8 mouse cellular contexts compared by ENCODE assay signal in genomic region chr10:80116563-80116926, GRCm38 (mm10). TPM values are rescaled to one million over a fixed set of nuclear protein-coding genes. Genes with fewer than 3 reads are reported as not detected.
DNase-seq lines count a peak whose midpoint lies in the region; ATAC-seq and TF ChIP-seq lines count a peak whose summit lies in the region.

No protein-coding gene starts in this region.

- peak overlapping the region; percentile 98 for H3K9ac ChIP-seq in ES-Bruce4 (ENCODE audit: low read depth, poor library complexity, severe bottlenecking)
- peak overlapping the region; percentile 85 for H3K9ac ChIP-seq in forebrain, embryonic 12.5 days
- H3K9ac ChIP-seq in limb, embryonic 12.5 days (replicated peaks): peak overlapping the region; percentile 90
- peak overlapping the region; percentile 83 for H3K9ac ChIP-seq in neural tube, embryonic 12.5 days

- TF ChIP-seq EP300 in ES-Bruce4 (IDR thresholded peaks at IDR 0.05; ENCODE audit: insufficient read depth, low read depth, low read length): no peak

- H3K36me3 ChIP-seq in ES-Bruce4 (ENCODE audit: control insufficient read depth, insufficient read depth, low read length, poor library complexity, severe bottlenecking): peaks cover 7% of the 10 kb centered on the region; the same call in 1 of the 2 replicates
- H3K36me3 ChIP-seq in forebrain, embryonic 12.5 days (replicated peaks): peaks cover 28% of the 10 kb centered on the region
- H3K36me3 ChIP-seq in limb, embryonic 12.5 days: peaks cover 38% of the 10 kb centered on the region
- peaks cover 22% of the 10 kb centered on the region for H3K36me3 ChIP-seq in neural tube, embryonic 12.5 days

- DNase-seq in gastrocnemius, adult 2 months: peak; percentile 56
- DNase-seq in gastrocnemius, adult 8-10 months (ENCODE audit: low spot score in 2 of 2): no peak
- no peak for DNase-seq in adrenal gland, postnatal 25 days
- DNase-seq in adrenal gland, adult 8-10 months: no peak

- no peak for TF ChIP-seq CTCF in gastrocnemius, adult 2 months (IDR thresholded peaks at IDR 0.05)
- no peak for TF ChIP-seq CTCF in ES-Bruce4 (IDR thresholded peaks at IDR 0.05; ENCODE audit: low read depth, low read length)

- H3K4me1 ChIP-seq in ES-Bruce4 (ENCODE audit: control insufficient read depth, insufficient read depth, low read length): peaks cover 6% of the 10 kb centered on the region
- peaks cover 43% of the 10 kb centered on the region for H3K4me1 ChIP-seq in forebrain, embryonic 12.5 days
- peaks cover 34% of the 10 kb centered on the region for H3K4me1 ChIP-seq in limb, embryonic 12.5 days (replicated peaks)
- peaks cover 39% of the 10 kb centered on the region for H3K4me1 ChIP-seq in neural tube, embryonic 12.5 days

- peak overlapping the region; percentile 100 for H3K4me3 ChIP-seq in gastrocnemius, adult 2 months
- peak overlapping the region; percentile 82 for H3K4me3 ChIP-seq in ES-Bruce4 (ENCODE audit: low read depth, low read length)
- H3K4me3 ChIP-seq in forebrain, embryonic 12.5 days (replicated peaks): peak overlapping the region; percentile 94
- peak overlapping the region; percentile 92 for H3K4me3 ChIP-seq in limb, embryonic 12.5 days (replicated peaks)
- H3K4me3 ChIP-seq in neural tube, embryonic 12.5 days: peak overlapping the region; percentile 90

- peak overlapping the region; percentile 98 for H3K4me2 ChIP-seq in forebrain, embryonic 12.5 days
- peak overlapping the region; percentile 93 for H3K4me2 ChIP-seq in limb, embryonic 12.5 days
- H3K4me2 ChIP-seq in neural tube, embryonic 12.5 days (replicated peaks): peak overlapping the region; percentile 99

- intact Hi-C loops in gastrocnemius, adult 2 months (cut with DNase I): no loop called here

- TF ChIP-seq POLR2A in ES-Bruce4 (IDR thresholded peaks at IDR 0.05; ENCODE audit: insufficient read depth, low read length): no peak

- no peaks in the 10 kb centered on the region for H3K27me3 ChIP-seq in ES-Bruce4 (ENCODE audit: control insufficient read depth, insufficient read depth, low read length, poor library complexity, severe bottlenecking)
- no peaks in the 10 kb centered on the region for H3K27me3 ChIP-seq in forebrain, embryonic 12.5 days
- H3K27me3 ChIP-seq in limb, embryonic 12.5 days: no peaks in the 10 kb centered on the region
- no peaks in the 10 kb centered on the region for H3K27me3 ChIP-seq in neural tube, embryonic 12.5 days (replicated peaks)

- H3K27ac ChIP-seq in gastrocnemius, adult 2 months: peak overlapping the region; percentile 96
- H3K27ac ChIP-seq in ES-Bruce4 (ENCODE audit: insufficient read depth, low read length): no peak overlapping the region
- 0 out of 2 replicates have a peak overlapping the region, but pooled peaks have one; percentile 46 for H3K27ac ChIP-seq in forebrain, embryonic 12.5 days
- peak overlapping the region; percentile 50; the same call in 1 of the 2 replicates for H3K27ac ChIP-seq in limb, embryonic 12.5 days
- no peak overlapping the region for H3K27ac ChIP-seq in neural tube, embryonic 12.5 days

- under 1% methylated on average over 27 of the region's 27 CpGs for WGBS in forebrain, embryonic 12.5 days
- WGBS in limb, embryonic 12.5 days: under 1% methylated on average over 27 of the region's 27 CpGs
- WGBS in neural tube, embryonic 12.5 days: under 1% methylated on average over 27 of the region's 27 CpGs

- H3K9me3 ChIP-seq in ES-Bruce4 (replicated peaks; ENCODE audit: control insufficient read depth, insufficient read depth, low read length, poor library complexity, severe bottlenecking): no peaks in the 10 kb centered on the region
- H3K9me3 ChIP-seq in forebrain, embryonic 12.5 days: no peaks in the 10 kb centered on the region
- no peaks in the 10 kb centered on the region for H3K9me3 ChIP-seq in limb, embryonic 12.5 days
- H3K9me3 ChIP-seq in neural tube, embryonic 12.5 days: no peaks in the 10 kb centered on the region

- no peak for ATAC-seq in forebrain, embryonic 12.5 days (ENCODE audit: low FRiP score)
- no peak for ATAC-seq in limb, embryonic 12.5 days (ENCODE audit: insufficient number of reproducible peaks, insufficient read depth, low FRiP score, low TSS enrichment, low read depth)
- ATAC-seq in neural tube, embryonic 12.5 days (ENCODE audit: low FRiP score, low read depth): no peak

RNA-seq across cellular contexts. Expression of gene Stk11, which starts 0.9 kb away (rescaled TPM):
- total RNA-seq in gastrocnemius, adult 2 months (2021): 100 to 1,000 TPM; 144 to 153 TPM
- total RNA-seq in gastrocnemius, adult 8-10 months (2022): 100 to 1,000 TPM; 157 to 173 (median 162) TPM
- 70.3 and 91.6 TPM in 2 replicates for polyA plus RNA-seq in ES-Bruce4 (2011; ENCODE audit: insufficient read depth, insufficient read length, low read depth, missing spikeins)
- polyA plus RNA-seq in forebrain, embryonic 12.5 days (2016; fragmentation: Nextera tagmentation; extraction: Ambion mirVana): 20.8 and 23.2 TPM in 2 replicates
- 16.1 and 18.1 TPM in 2 replicates for polyA plus RNA-seq in limb, embryonic 12.5 days (2016; fragmentation: Nextera tagmentation; extraction: Ambion mirVana)
- 17.4 and 23.9 TPM in 2 replicates for polyA plus RNA-seq in neural tube, embryonic 12.5 days (2016; fragmentation: Nextera tagmentation; extraction: Ambion mirVana)
- total RNA-seq in adrenal gland, postnatal 25 days (2021): 154 TPM in 2 replicates
- 100 to 1,000 TPM; 127 to 146 (median 143) TPM for total RNA-seq in adrenal gland, adult 8-10 months (2022)

RNA-seq across cellular contexts. Expression of gene Sbno2, which starts 11.2 kb away (rescaled TPM):
- 1 to 10 TPM; 6.2 to 7.1 TPM for total RNA-seq in gastrocnemius, adult 2 months (2021)
- total RNA-seq in gastrocnemius, adult 8-10 months (2022): 1 to 10 TPM; 4.8 to 5.7 (median 5.3) TPM
- 36.1 and 37.3 TPM in 2 replicates for polyA plus RNA-seq in ES-Bruce4 (2011; ENCODE audit: insufficient read depth, insufficient read length, low read depth, missing spikeins)
- polyA plus RNA-seq in forebrain, embryonic 12.5 days (2016; fragmentation: Nextera tagmentation; extraction: Ambion mirVana): 14.8 and 16.4 TPM in 2 replicates
- 13.9 and 14.4 TPM in 2 replicates for polyA plus RNA-seq in limb, embryonic 12.5 days (2016; fragmentation: Nextera tagmentation; extraction: Ambion mirVana)
- polyA plus RNA-seq in neural tube, embryonic 12.5 days (2016; fragmentation: Nextera tagmentation; extraction: Ambion mirVana): 15.1 and 15.4 TPM in 2 replicates
- 66.1 and 73.2 TPM in 2 replicates for total RNA-seq in adrenal gland, postnatal 25 days (2021)
- 10 to 100 TPM; 27.4 to 54.8 (median 45.1) TPM for total RNA-seq in adrenal gland, adult 8-10 months (2022)

RNA-seq across cellular contexts. Expression of gene Atp5d, which starts 21.9 kb away (rescaled TPM):
- total RNA-seq in gastrocnemius, adult 2 months (2021): 100 to 1,000 TPM; 535 to 725 TPM
- 100 to 1,000 TPM; 525 to 571 (median 544) TPM for total RNA-seq in gastrocnemius, adult 8-10 months (2022)
- polyA plus RNA-seq in ES-Bruce4 (2011; ENCODE audit: insufficient read depth, insufficient read length, low read depth, missing spikeins): 242 and 255 TPM in 2 replicates
- polyA plus RNA-seq in forebrain, embryonic 12.5 days (2016; fragmentation: Nextera tagmentation; extraction: Ambion mirVana): 405 and 428 TPM in 2 replicates
- 460 and 465 TPM in 2 replicates for polyA plus RNA-seq in limb, embryonic 12.5 days (2016; fragmentation: Nextera tagmentation; extraction: Ambion mirVana)
- 396 and 422 TPM in 2 replicates for polyA plus RNA-seq in neural tube, embryonic 12.5 days (2016; fragmentation: Nextera tagmentation; extraction: Ambion mirVana)
- total RNA-seq in adrenal gland, postnatal 25 days (2021): 460 and 592 TPM in 2 replicates
- total RNA-seq in adrenal gland, adult 8-10 months (2022): 100 to 1,000 TPM; 380 to 452 (median 425) TPM

RNA-seq across cellular contexts. Expression of gene Cbarp, which starts 24.1 kb away (rescaled TPM):
- 1 to 10 TPM; 1.8 to 2.3 TPM for total RNA-seq in gastrocnemius, adult 2 months (2021)
- total RNA-seq in gastrocnemius, adult 8-10 months (2022): 1 to 10 TPM; 1.9 to 4.0 (median 2.9) TPM
- 29.8 and 33.4 TPM in 2 replicates for polyA plus RNA-seq in ES-Bruce4 (2011; ENCODE audit: insufficient read depth, insufficient read length, low read depth, missing spikeins)
- 13.2 and 13.8 TPM in 2 replicates for polyA plus RNA-seq in forebrain, embryonic 12.5 days (2016; fragmentation: Nextera tagmentation; extraction: Ambion mirVana)
- polyA plus RNA-seq in limb, embryonic 12.5 days (2016; fragmentation: Nextera tagmentation; extraction: Ambion mirVana): 4.9 and 5.6 TPM in 2 replicates
- polyA plus RNA-seq in neural tube, embryonic 12.5 days (2016; fragmentation: Nextera tagmentation; extraction: Ambion mirVana): 26.5 and 27.3 TPM in 2 replicates
- total RNA-seq in adrenal gland, postnatal 25 days (2021): 45.4 and 67.9 TPM in 2 replicates
- 10 to 100 TPM; 58.4 to 92.4 (median 81.9) TPM for total RNA-seq in adrenal gland, adult 8-10 months (2022)

RNA-seq across cellular contexts. Expression of gene Midn, which starts 31.5 kb away (rescaled TPM):
- 10 to 100 TPM; 34.3 to 39.8 TPM for total RNA-seq in gastrocnemius, adult 2 months (2021)
- total RNA-seq in gastrocnemius, adult 8-10 months (2022): 10 to 100 TPM; 20.8 to 36.0 (median 29.5) TPM
- 67.4 and 73.2 TPM in 2 replicates for polyA plus RNA-seq in ES-Bruce4 (2011; ENCODE audit: insufficient read depth, insufficient read length, low read depth, missing spikeins)
- 45.0 and 50.3 TPM in 2 replicates for polyA plus RNA-seq in forebrain, embryonic 12.5 days (2016; fragmentation: Nextera tagmentation; extraction: Ambion mirVana)
- 30.6 and 38.0 TPM in 2 replicates for polyA plus RNA-seq in limb, embryonic 12.5 days (2016; fragmentation: Nextera tagmentation; extraction: Ambion mirVana)
- polyA plus RNA-seq in neural tube, embryonic 12.5 days (2016; fragmentation: Nextera tagmentation; extraction: Ambion mirVana): 40.8 and 45.1 TPM in 2 replicates
- 74.1 and 97.4 TPM in 2 replicates for total RNA-seq in adrenal gland, postnatal 25 days (2021)
- total RNA-seq in adrenal gland, adult 8-10 months (2022): 100 to 1,000 TPM in 1 of 4 experiments, 10 to 100 TPM in 3; 56.4 to 145 (median 90.1) TPM

Comparison
In these comparisons a context has a peak if more than half of its experiments do, and no peak if none do; other contexts are left out.
1. H3K27ac ChIP-seq: peak in gastrocnemius, adult 2 months (single experiment), forebrain, embryonic 12.5 days (single experiment) and limb, embryonic 12.5 days (single experiment); none in ES-Bruce4 (single experiment) and neural tube, embryonic 12.5 days (single experiment).
2. Peak in every context shown above with its lines, with median percentiles within 50 percentile points of each other: H3K4me3 ChIP-seq, H3K9ac ChIP-seq and H3K4me2 ChIP-seq.